Mouse (Mus musculus): ENCODE data around the gene Nudt4. TPM values are rescaled to one million over a fixed set of nuclear protein-coding genes. Genes with fewer than 3 reads are reported as not detected.
A peak's percentile ranks its signal among the peaks of the same experiment; 100 is the strongest.

Nudt4 gene
- polyA plus RNA-seq, 1 experiment from 2014 or later, result 53.6 TPM

DNA sequence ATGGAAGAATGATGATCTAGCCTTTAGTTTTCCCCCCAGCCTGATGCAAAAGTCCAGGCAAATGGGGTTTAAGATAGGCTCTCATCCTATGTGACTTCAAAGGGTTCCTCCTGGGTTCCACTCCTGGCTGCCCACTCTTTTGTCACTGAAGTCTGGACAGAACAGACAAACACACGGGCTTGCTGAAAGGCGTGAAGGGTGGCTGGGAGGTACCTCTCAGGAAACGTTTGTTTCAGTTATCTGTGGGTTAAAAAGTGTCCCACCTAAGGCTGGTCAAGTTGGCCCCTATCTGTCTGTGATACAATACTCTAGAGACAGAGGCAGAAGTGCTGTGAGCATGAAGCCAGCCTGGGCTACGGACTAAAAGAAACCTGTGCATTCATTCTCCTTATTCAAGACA is 11.0 kb upstream of the Nudt4 start:
- WGBS, result 59% methylated on average over 4 of the region's 4 CpGs
- no peaks in the 10 kb centered on the region for H3K27me3 ChIP-seq (ENCODE audit: control insufficient read depth, insufficient read depth, low read length)
- no peaks in the 10 kb centered on the region for H3K36me3 ChIP-seq (ENCODE audit: control insufficient read depth, insufficient read depth, low read length)
- ATAC-seq (ENCODE audit: insufficient read depth, low FRiP score), result no peak
- H3K9ac ChIP-seq (ENCODE audit: low read length), result no peak overlapping the region
- H3K27ac ChIP-seq (ENCODE audit: low read length), result no peak overlapping the region
- no peak overlapping the region for H3K4me2 ChIP-seq (ENCODE audit: low read depth, low read length)
- H3K9me3 ChIP-seq (replicated peaks; ENCODE audit: control insufficient read depth, low read length), result no peaks in the 10 kb centered on the region
- no peak overlapping the region for H3K4me3 ChIP-seq (replicated peaks; ENCODE audit: low read length)
- peaks cover 7% of the 10 kb centered on the region; the same call in 1 of the 2 replicates for H3K4me1 ChIP-seq (ENCODE audit: control insufficient read depth, insufficient read depth, low read length)

GRCm38 (mm10) chr10:95569441-95569840 is 5.5 kb upstream of the Nudt4 start:
- H3K4me3 ChIP-seq (replicated peaks; ENCODE audit: low read length), result no peak overlapping the region
- 50% methylated on average over 2 of the region's 2 CpGs for WGBS
- no peak overlapping the region for H3K27ac ChIP-seq (ENCODE audit: low read length)
- H3K4me1 ChIP-seq (ENCODE audit: control insufficient read depth, insufficient read depth, low read length), result peaks cover 11% of the 10 kb centered on the region
- no peak overlapping the region for H3K9ac ChIP-seq (ENCODE audit: low read length)
- H3K9me3 ChIP-seq (replicated peaks; ENCODE audit: control insufficient read depth, low read length), result no peaks in the 10 kb centered on the region
- no peaks in the 10 kb centered on the region for H3K36me3 ChIP-seq (ENCODE audit: control insufficient read depth, insufficient read depth, low read length)
- no peaks in the 10 kb centered on the region for H3K27me3 ChIP-seq (ENCODE audit: control insufficient read depth, insufficient read depth, low read length)
- no peak for ATAC-seq (ENCODE audit: insufficient read depth, low FRiP score)
- H3K4me2 ChIP-seq (ENCODE audit: low read depth, low read length), result no peak overlapping the region

- H3K4me3 ChIP-seq (replicated peaks; ENCODE audit: low read length), result no peak overlapping the region
- H3K4me1 ChIP-seq (ENCODE audit: control insufficient read depth, insufficient read depth, low read length), result peaks cover 13% of the 10 kb centered on the region
- ATAC-seq (ENCODE audit: insufficient read depth, low FRiP score), result no peak
- H3K9ac ChIP-seq (ENCODE audit: low read length), result no peak overlapping the region
- H3K36me3 ChIP-seq (ENCODE audit: control insufficient read depth, insufficient read depth, low read length), result no peaks in the 10 kb centered on the region
- 78% methylated on average over 6 of the region's 6 CpGs for WGBS
- H3K4me2 ChIP-seq (ENCODE audit: low read depth, low read length), result no peak overlapping the region
- H3K27ac ChIP-seq (ENCODE audit: low read length), result no peak overlapping the region
- H3K9me3 ChIP-seq (replicated peaks; ENCODE audit: control insufficient read depth, low read length), result no peaks in the 10 kb centered on the region
- H3K27me3 ChIP-seq (ENCODE audit: control insufficient read depth, insufficient read depth, low read length), result no peaks in the 10 kb centered on the region
These were observed 4.1 kb upstream of the Nudt4 start for GRCm38 (mm10) chr10:95568016-95568415.

DNA sequence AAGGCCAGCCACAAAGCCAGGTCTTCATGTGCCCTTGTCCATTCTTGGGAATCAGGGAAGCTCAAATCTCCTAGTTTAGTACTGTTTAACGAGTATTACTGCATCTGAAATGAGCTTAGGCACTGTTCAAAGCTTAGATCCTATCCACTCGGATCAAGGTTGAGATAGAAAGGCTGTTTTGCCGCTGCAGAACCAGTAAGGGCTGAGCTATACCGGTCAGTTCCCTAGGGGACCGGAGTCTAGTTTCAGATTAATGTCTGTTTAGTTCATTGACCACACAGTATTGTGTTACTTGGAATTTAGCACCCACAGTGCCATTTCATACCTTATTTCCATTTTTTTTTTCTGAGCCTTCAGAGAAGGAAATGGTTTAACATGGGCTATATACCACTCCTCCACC is 3.6 kb upstream of the Nudt4 start:
- Histone ChIP-seq H3K36me3 (ENCODE audit: control insufficient read depth, insufficient read depth, low read length) (no peaks in the 10 kb centered on the region), H3K27me3 (ENCODE audit: control insufficient read depth, insufficient read depth, low read length) (no peaks in the 10 kb centered on the region), H3K4me2 (ENCODE audit: low read depth, low read length) (no peak overlapping the region), H3K27ac (ENCODE audit: low read length) (no peak overlapping the region), H3K4me3 (replicated peaks; ENCODE audit: low read length) (no peak overlapping the region), H3K4me1 (ENCODE audit: control insufficient read depth, insufficient read depth, low read length) (peaks cover 13% of the 10 kb centered on the region), H3K9me3 (replicated peaks; ENCODE audit: control insufficient read depth, low read length) (no peaks in the 10 kb centered on the region), H3K9ac (ENCODE audit: low read length) (no peak overlapping the region)
- 80% methylated on average over 5 of the region's 5 CpGs for WGBS
- no peak for ATAC-seq (ENCODE audit: insufficient read depth, low FRiP score)

GRCm38 (mm10) chr10:95566786-95567185 is 2.8 kb upstream of the Nudt4 start:
- Histone ChIP-seq H3K27me3 (ENCODE audit: control insufficient read depth, insufficient read depth, low read length) (no peaks in the 10 kb centered on the region), H3K9ac (ENCODE audit: low read length) (no peak overlapping the region), H3K4me2 (ENCODE audit: low read depth, low read length) (no peak overlapping the region), H3K4me1 (ENCODE audit: control insufficient read depth, insufficient read depth, low read length) (peaks cover 13% of the 10 kb centered on the region), H3K4me3 (replicated peaks; ENCODE audit: low read length) (no peak overlapping the region), H3K27ac (ENCODE audit: low read length) (no peak overlapping the region), H3K36me3 (ENCODE audit: control insufficient read depth, insufficient read depth, low read length) (no peaks in the 10 kb centered on the region), H3K9me3 (replicated peaks; ENCODE audit: control insufficient read depth, low read length) (no peaks in the 10 kb centered on the region)
- 88% methylated on average over 3 of the region's 3 CpGs for WGBS
- no peak for ATAC-seq (ENCODE audit: insufficient read depth, low FRiP score)

- Histone ChIP-seq H3K36me3 (ENCODE audit: control insufficient read depth, insufficient read depth, low read length) (no peaks in the 10 kb centered on the region), H3K4me1 (ENCODE audit: control insufficient read depth, insufficient read depth, low read length) (peaks cover 18% of the 10 kb centered on the region), H3K9me3 (replicated peaks; ENCODE audit: control insufficient read depth, low read length) (no peaks in the 10 kb centered on the region), H3K27ac (ENCODE audit: low read length) (peak overlapping the region; percentile 23), H3K4me3 (replicated peaks; ENCODE audit: low read length) (no peak overlapping the region), H3K9ac (ENCODE audit: low read length) (no peak overlapping the region), H3K4me2 (ENCODE audit: low read depth, low read length) (no peak overlapping the region), H3K27me3 (ENCODE audit: control insufficient read depth, insufficient read depth, low read length) (no peaks in the 10 kb centered on the region)
- ATAC-seq (ENCODE audit: insufficient read depth, low FRiP score), result no peak
- 26% methylated on average over 14 of the region's 14 CpGs for WGBS
These were observed 1.4 kb upstream of the Nudt4 start for GRCm38 (mm10) chr10:95565156-95565854.

DNA sequence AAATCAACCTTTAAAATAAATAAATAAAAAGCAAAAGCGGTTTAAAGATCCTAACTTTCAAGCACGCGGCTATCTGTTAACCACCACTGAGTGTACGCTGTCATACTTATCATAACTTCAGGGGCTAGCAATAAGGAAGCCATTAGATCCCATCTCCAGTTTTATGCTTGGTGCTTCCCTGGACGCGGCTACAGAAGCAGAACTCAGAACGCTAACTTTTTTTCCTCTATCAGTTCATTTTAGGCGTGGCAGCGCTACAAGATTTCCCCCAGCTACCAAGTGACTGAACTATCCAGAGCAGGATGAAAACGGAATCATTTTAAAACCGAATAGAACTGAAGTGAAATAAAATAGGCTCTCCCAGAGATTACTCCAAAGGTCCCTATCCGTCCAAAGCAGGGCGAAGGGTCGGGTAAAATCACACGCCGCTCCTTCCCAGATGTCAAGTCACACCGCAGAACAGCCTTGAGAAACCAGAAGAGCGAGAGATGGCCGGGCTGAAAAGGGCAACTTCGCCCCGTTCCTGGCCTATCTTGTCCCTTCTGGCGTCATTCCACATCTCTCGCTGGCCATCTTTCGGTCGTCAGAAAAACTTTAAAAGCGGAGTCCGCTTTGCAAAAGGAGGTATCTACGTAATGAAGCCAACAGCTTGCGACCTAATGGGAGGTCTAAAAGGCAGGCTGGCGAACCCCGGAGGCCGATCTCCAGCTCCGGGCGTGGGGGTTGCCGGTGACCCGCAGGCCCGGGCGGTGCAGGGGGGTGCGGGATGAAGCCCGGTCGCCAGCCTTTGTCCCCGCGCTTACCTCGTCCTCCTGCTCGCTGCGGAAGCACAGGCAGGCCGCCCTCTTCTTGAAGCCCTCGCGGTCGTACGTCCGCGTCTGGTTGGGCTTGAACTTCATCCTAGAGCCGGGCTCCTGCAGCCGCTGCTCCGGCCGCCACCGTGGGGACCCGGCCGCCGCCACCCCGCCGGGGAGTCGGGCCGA is 796 bp downstream of the Nudt4 start:
- Histone ChIP-seq H3K4me1 (ENCODE audit: control insufficient read depth, insufficient read depth, low read length) (peaks cover 24% of the 10 kb centered on the region), H3K27ac (ENCODE audit: low read length) (peak overlapping the region; percentile 93), H3K9ac (ENCODE audit: low read length) (peak overlapping the region; percentile 98), H3K4me3 (replicated peaks; ENCODE audit: low read length) (peak overlapping the region; percentile 96), H3K9me3 (replicated peaks; ENCODE audit: control insufficient read depth, low read length) (no peaks in the 10 kb centered on the region), H3K4me2 (ENCODE audit: low read depth, low read length) (peak overlapping the region; percentile 68), H3K36me3 (ENCODE audit: control insufficient read depth, insufficient read depth, low read length) (no peaks in the 10 kb centered on the region), H3K27me3 (ENCODE audit: control insufficient read depth, insufficient read depth, low read length) (no peaks in the 10 kb centered on the region)
- peak; percentile 42 for ATAC-seq (ENCODE audit: insufficient read depth, low FRiP score)
- under 1% methylated on average over 65 of the region's 65 CpGs for WGBS

DNA sequence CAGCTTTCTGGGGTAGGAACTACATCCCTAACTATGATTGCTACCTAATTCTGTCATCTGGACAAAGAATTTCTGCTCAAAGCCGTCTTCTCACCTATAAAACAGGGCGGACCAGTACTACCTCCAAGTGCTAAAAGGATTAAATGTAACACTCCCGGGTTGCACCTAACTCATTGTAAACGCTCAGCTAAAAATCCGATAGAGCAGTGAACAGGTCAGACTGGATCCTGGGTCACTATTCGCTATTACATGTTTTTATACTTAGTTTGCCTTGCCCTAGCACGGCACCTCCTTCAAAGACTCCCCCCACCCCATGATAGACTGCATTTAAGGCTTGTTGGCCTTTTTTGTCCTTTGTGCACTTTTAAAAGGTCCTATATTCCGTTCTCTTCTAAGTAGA is 1.6 kb downstream of the Nudt4 start:
- Histone ChIP-seq H3K27ac (ENCODE audit: low read length) (peak overlapping the region; percentile 93), H3K9me3 (replicated peaks; ENCODE audit: control insufficient read depth, low read length) (no peaks in the 10 kb centered on the region), H3K4me1 (ENCODE audit: control insufficient read depth, insufficient read depth, low read length) (peaks cover 24% of the 10 kb centered on the region), H3K36me3 (ENCODE audit: control insufficient read depth, insufficient read depth, low read length) (no peaks in the 10 kb centered on the region; the same call in 1 of the 2 replicates), H3K4me2 (ENCODE audit: low read depth, low read length) (peak overlapping the region; percentile 68), H3K4me3 (replicated peaks; ENCODE audit: low read length) (peak overlapping the region; percentile 96), H3K27me3 (ENCODE audit: control insufficient read depth, insufficient read depth, low read length) (no peaks in the 10 kb centered on the region), H3K9ac (ENCODE audit: low read length) (peak overlapping the region; percentile 98)
- 2% methylated on average over 8 of the region's 8 CpGs for WGBS
- ATAC-seq (ENCODE audit: insufficient read depth, low FRiP score), result 0 out of 2 replicates have a peak, but pooled peaks have one; percentile 11

GRCm38 (mm10) chr10:95561616-95562015 is 2.3 kb downstream of the Nudt4 start:
- Histone ChIP-seq H3K9ac (ENCODE audit: low read length) (peak overlapping the region; percentile 98), H3K9me3 (replicated peaks; ENCODE audit: control insufficient read depth, low read length) (no peaks in the 10 kb centered on the region), H3K4me1 (ENCODE audit: control insufficient read depth, insufficient read depth, low read length) (peaks cover 24% of the 10 kb centered on the region), H3K27me3 (ENCODE audit: control insufficient read depth, insufficient read depth, low read length) (no peaks in the 10 kb centered on the region), H3K36me3 (ENCODE audit: control insufficient read depth, insufficient read depth, low read length) (no peaks in the 10 kb centered on the region; the same call in 1 of the 2 replicates), H3K4me2 (ENCODE audit: low read depth, low read length) (peak overlapping the region; percentile 68), H3K4me3 (replicated peaks; ENCODE audit: low read length) (peak overlapping the region; percentile 96), H3K27ac (ENCODE audit: low read length) (no peak overlapping the region; the same call in 1 of the 2 replicates)
- WGBS, result 31% methylated on average over 7 of the region's 7 CpGs
- ATAC-seq (ENCODE audit: insufficient read depth, low FRiP score), result no peak

All from stomach, embryonic 16.5 days (tissue).